Mouse (Mus musculus): ENCODE measurements at regions not wholly inside any gene's neighbourhood (a gene's known extent, or its start where the extent isn't known, plus 50 kb on each side); places are given as distances from the start of the nearest gene placed in this dataset.

DNA sequence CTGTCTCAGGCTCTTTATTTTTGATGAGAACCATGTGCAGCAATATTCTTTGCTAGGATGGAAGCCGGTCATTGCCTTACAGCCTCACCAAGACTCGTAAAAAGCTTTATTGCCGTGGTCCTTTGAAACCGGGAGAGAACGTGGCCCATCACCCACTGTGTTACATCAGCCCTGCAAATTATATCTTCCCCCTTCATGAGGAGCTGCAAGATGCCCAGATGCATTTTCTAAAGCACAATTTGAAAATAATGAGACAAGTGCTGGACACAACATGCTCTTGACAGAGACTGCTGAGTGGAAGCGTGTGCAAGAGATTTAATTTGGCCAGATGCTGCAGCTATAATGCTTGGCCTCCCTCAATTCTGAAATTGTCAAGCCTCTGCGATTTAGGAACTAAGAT, 389.2 kb upstream of the Dcn start:
- DNase-seq, result peak; percentile 35 to 49

DNA sequence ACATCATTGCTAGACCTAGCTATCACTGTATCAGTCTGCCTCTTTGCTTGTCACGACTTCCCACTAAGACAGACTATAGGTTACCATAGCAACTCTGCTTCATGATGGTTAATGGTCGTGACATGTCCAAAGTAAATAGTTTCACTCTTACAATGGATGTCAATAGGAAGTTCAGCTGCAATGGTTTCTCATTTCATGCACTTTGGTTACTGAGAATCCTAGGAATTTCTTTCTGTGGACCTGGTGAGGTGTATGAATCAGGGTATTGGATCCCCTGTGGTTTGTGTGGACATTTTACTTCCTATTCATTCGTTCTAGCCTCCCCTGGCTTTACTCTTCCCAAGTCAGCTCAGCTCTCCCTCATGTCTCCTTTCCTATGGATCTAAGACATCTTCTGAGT, 385.5 kb upstream of the Dcn start:
- no peak for DNase-seq

- peak; percentile 26 to 41 for DNase-seq
These were observed 364.9 kb upstream of the Dcn start for GRCm38 (mm10) chr10:97114501-97114900.

DNA sequence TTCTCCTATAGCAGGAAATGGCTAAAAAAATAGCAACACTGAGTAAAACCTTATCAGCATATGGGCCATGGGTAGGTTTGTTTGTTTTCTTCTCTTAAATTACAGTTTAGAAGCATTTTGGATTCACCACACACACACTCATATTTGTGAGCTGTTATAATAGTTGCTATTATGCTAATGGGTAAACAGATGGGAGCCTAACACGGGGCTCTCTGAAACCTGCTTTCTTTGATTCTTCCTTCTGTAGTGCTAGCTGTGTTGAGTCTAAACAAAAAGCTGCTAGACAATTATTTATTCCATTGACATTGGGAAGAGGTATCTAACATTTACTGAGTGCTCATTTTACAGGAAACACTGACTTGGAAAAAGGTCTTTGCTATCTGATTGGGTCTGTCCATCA, 356.7 kb upstream of the Dcn start:
- no peak for DNase-seq

GRCm38 (mm10) chr10:97141561-97141960, 337.8 kb upstream of the Dcn start:
- no peak for DNase-seq

DNA sequence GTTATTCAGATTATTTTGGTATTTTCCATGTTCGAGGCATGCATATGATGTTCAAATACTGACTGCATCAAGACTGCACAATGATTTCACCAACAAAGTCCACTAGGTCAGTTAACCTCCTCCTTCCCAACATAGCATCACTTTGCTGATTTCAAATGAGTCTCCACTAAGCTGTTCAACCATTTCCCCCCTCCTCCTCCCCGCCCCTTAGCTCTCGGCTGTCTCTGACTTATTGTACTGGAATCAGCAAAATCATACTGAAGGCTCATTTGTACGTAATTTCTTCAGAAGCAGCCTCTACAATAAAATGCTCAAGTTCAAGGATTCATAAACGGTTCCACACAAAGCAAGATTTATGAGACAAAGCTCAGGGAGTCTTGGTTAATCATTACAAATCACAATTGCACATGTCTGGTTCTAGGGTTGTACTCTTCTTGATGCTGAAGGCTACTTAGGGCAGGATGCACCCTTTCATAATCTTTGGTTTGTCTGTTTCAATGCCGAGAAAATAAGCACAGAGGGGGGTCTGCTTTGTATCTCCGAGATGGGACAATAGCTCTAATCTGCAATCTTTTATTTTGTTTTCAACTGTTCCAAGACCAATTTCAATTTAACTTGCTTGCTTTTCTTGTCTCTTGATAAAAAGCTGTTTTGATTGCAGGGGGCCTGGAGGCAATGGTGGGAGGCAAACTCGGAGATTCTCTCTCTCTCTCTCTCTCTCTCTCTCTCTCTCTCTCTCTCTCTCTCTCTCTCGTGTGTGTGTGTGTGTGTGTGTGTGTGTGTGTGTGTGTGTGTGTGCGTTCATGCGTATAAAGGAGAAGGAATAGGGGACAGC, 320.6 kb upstream of the Dcn start:
- peak; percentile 44 to 56 for DNase-seq

GRCm38 (mm10) chr10:97159396-97159760, 320.0 kb upstream of the Dcn start:
- peak; percentile 52 to 57 for DNase-seq

DNA sequence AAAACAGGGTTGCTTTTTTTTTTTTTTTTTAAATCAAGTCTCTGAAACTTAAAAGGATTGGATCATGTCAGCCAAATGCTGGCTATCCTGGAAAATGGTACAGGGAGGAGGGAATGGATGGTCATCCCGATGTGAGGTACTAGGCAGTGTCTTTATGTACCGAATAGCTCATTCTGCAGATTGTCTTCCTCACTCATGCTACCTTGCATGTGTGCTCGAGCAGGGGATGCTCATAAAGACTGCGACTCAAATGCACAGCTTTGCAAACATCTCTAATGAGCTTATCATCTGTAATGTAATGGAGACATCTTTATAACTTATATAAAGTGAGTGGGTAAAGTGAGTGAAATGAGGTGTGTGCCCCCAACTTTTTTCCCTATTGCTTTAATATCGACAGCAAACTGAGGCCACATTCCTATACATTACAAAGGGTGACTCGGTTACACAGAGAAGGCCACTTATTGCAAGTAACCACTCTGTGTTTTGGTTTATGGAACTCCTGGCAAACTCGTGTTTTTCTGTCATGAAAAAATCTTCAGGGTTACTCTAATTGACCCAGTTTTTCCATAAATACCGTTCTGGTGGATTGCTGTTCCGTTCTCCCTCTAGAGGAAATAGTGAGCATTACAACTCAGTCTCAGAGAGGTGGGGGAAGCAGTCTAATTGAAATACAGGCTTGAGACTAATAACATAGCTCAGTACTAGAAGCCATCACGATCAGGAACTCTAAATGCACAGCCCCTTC, 319.4 kb upstream of the Dcn start:
- DNase-seq, result peak; percentile 73 to 93

GRCm38 (mm10) chr10:97160892-97161291, 318.5 kb upstream of the Dcn start:
- DNase-seq, result peak; percentile 46 to 47

- no peak for DNase-seq
These were observed 300.9 kb upstream of the Dcn start for GRCm38 (mm10) chr10:97178468-97178867.

- no peak for DNase-seq
These were observed 289.7 kb upstream of the Dcn start for GRCm38 (mm10) chr10:97189696-97190095.

- peak; percentile 11 to 35 for DNase-seq
These were observed 268.1 kb upstream of the Dcn start for GRCm38 (mm10) chr10:97211238-97211695.

GRCm38 (mm10) chr10:97211785-97212398, 267.5 kb upstream of the Dcn start:
- peak in 1 of 2 experiments; percentile 2 for DNase-seq

DNA sequence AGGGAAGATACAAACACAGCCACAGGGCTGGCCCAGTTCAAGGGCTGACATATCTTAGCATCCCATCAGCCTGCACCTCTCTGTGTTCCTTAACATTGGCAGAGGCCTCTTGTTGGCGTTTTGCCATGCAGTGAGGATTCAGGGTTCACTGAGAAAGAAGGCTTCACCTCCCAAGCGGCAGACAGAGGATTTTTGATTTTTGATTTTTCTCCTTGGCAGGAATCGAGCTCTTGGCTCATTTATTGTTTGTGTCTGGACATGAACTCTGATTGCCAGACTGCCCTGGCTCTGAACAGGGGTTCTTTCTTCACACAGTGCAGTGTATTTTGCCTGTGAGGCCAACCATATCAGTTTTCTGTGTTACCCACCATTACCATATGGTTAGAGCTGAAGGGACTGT, 259.9 kb upstream of the Dcn start:
- DNase-seq, result peak; percentile 92 to 95

DNA sequence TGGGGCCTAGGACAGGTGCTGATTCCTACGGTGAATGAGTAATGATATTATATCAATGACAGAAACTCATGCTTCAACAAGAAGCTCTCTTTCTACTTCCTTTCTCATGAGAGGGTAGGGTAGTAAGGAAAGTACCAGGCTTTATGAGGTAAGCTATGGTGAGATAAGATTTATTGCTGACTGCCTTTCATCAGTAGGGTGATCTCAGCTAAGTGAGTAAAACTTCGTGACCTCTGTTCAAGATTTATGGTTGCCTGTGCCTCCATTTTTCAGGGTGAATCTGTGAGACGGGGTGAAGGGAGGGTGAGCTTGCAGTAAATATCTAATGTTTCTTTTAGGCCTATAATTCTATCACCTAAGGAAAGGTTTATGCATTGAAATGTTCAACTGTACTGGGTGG, 259.0 kb upstream of the Dcn start:
- no peak for DNase-seq

GRCm38 (mm10) chr10:97235631-97236030, 243.8 kb upstream of the Dcn start:
- DNase-seq, result no peak

DNA sequence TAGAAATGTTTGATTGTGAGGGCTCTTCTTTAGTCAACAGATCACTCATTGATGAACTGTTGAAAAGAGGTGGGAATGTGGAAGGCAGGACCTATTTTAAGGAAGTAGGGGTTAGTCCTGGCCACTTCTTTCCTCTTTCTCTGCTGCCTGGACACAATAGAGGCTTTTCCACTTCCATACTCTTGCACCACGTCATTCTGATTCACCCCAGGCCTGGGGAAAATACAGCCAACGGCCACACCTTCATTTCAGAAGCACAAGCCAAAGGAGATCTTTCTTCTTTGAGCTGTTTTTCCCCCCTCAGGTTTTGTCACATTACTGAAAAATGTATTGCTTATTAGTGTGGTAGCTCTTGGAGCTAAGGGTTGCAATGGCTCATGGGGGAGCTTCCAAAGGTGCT, 237.9 kb upstream of the Dcn start:
- no peak for DNase-seq

GRCm38 (mm10) chr10:97245674-97246073, 233.7 kb upstream of the Dcn start:
- no peak for DNase-seq

- DNase-seq, result no peak
These were observed 230.9 kb upstream of the Dcn start for GRCm38 (mm10) chr10:97248522-97248921.

DNA sequence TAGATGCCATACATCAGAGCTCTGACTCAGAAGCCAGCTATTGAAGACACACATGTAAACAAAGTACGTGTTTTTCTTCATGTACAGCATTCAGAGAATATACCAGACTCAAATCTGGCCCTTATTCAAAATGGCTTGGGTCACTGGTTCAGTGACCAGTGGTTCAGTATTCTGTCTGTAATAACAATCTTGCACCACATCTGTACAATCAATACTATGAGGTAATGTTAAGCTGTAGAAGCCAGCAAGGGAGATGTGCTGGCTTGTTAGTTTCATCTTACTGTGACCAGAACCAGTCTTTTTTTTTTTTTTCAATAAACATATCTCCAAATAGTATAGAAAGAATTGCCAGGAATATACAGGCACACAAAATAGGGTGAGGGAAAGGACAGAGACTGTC, 229.6 kb upstream of the Dcn start:
- no peak for DNase-seq

- DNase-seq, result no peak
These were observed 229.2 kb upstream of the Dcn start for GRCm38 (mm10) chr10:97250167-97250566.

DNA sequence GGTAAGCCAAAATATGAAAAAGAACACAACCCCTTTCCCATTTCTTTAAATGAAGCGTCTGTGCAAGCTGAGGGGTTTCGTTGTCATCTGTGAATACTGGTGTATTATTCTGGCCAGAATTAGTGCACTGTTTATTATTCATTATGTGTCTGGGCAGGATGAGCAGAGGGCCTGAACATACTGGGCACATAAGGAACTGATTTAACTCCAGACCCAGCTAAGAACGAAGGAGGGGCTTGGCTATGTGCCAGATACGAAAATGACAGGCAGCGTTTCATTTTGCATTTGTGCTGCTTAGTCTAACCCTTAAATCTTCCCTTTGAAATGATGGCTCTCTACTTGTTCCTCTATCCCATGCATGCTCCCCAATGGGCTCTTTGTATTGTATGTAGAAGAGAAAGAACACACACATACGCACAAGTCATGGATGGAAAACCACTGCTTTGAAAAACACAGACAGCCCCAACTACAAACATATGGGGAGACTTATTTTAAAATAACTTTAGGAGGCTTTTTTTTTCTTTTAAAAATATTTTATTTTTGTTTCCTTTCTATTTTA, 213.4 kb upstream of the Dcn start:
- peak; percentile 65 to 69 for DNase-seq

DNA sequence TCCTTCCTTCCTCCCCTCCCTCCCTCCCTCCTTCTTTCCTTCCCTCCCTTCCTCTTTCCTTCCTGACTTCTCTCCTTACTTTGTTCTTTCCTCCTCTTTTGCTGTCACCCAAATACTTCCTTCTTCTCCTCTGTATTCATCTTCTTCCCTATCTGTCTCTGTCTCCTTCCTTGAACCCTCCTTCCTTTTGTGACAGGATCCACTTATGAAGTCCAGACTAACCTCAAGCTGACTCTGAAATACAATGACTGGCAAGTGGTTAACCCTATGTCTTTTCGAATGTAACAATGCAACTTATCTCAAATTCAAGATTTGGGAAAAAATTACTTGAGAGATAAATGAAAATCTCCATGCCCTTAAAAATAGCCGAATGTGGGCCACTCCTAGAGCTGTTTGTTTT, 197.0 kb upstream of the Dcn start:
- DNase-seq, result no peak

Measured in cerebellum, postnatal 10 days (tissue).